Mouse (Mus musculus): Measurements from ENCODE around the gene Hapln2.

- TF ChIP-seq CTCF (IDR thresholded peaks at IDR 0.05; ENCODE audit: control insufficient read depth, insufficient read depth, insufficient replicate concordance, low read depth, low read length) (no peak), POLR2A (IDR thresholded peaks at IDR 0.05; ENCODE audit: control insufficient read depth, low read depth, low read length) (no peak)
Measured at GRCm38 (mm10) chr3:87998747-87999146, 28.6 kb downstream of the Hapln2 start.

Data from testis, adult 2 months (tissue).